Mouse (Mus musculus) layer of hippocampus, postnatal 25 days (tissue): Measurements from ENCODE around the gene Ppp1r10. TPM values are rescaled to one million over a fixed set of nuclear protein-coding genes. Genes with fewer than 3 reads are reported as not detected.

Experiments used
- DNase-seq, 2 experiments: peaks; one replicate each; pipeline ENCODE4 v3.0.0; 2022; ENCODE audit warnings: mixed read lengths in 2 of 2, low spot score in 1 of 2; ENCODE audit errors: extremely low spot score in 1 of 2
- microRNA-seq, 2 experiments: library from miRNA; unstranded; fragments of <30 nt; microRNA quantifications; one replicate each; pipeline ENCODE4 v1.2.0; 2021
- total RNA-seq, 2 experiments: library from RNA; stranded (reverse); gene quantifications; 2 replicates each; pipeline ENCODE4 v1.2.3; 2021

Ppp1r10 gene
- total RNA-seq, 2 experiments from 2014 or later = 69.9 to 81.9 TPM

DNA sequence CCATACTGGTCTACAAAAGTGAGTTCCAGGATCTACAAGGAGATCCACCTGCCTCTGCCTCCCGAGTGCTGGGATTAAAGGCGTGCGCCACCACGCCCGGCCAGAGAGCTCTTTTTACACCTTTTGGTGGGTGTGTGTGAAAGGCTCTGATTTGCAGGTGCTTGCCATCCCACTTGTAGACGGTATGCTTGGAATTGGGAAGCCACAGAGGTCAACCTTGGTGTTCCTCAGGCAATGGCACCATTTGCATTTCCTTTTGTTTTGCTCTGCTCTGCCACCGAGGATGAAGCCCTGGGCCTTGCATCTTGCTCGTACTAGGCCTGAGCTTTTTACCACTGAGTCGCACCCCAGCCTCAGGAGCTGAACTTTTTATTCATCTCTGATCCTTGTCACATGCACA, 65.5 kb downstream of the Ppp1r10 start:
- DNase-seq = no peak

Small RNA genes lying within 50 kb of the gene (microRNA-seq; reads per million reads assigned to microRNA genes)
- 0.37 to 0.60 reads per million in 2 experiments for gene Gm28033
- gene Mir1894 = 0 to 0.37 reads per million in 2 experiments
- 431 to 497 reads per million in 2 experiments for gene Mir877

Other genes with a start within 250 kb of the Ppp1r10 start
- 10 to 100 TPM; 33.7 to 42.0 TPM for gene Vars2, start 248.8 kb upstream of the Ppp1r10 start, total RNA-seq
- 10 to 100 TPM; 30.2 to 33.7 TPM for gene Gtf2h4, start 242.7 kb upstream of the Ppp1r10 start, total RNA-seq
- gene Ddr1, start 211.8 kb upstream of the Ppp1r10 start, total RNA-seq = 10 to 100 TPM; 78.5 to 82.0 TPM
- 1 to 10 TPM; 3.2 to 5.1 TPM for gene Ier3, start 94.8 kb upstream of the Ppp1r10 start, total RNA-seq
- 100 to 1,000 TPM; 122 to 132 TPM for gene Flot1, start 93.2 kb upstream of the Ppp1r10 start, total RNA-seq
- gene Tubb5, start 78.1 kb upstream of the Ppp1r10 start, total RNA-seq = 100 to 1,000 TPM; 381 to 413 TPM
- 10 to 100 TPM; 12.1 to 16.5 TPM for gene Mdc1, start 74.9 kb upstream of the Ppp1r10 start, total RNA-seq
- gene Nrm, start 55.1 kb upstream of the Ppp1r10 start, total RNA-seq = 1 to 10 TPM; 2.1 to 3.5 TPM
- gene Ppp1r18, start 50.8 kb upstream of the Ppp1r10 start, total RNA-seq = 10 to 100 TPM in 1 of 2 experiments, 1 to 10 TPM in 1; 9.5 to 10.5 TPM
- gene Dhx16, start 36.6 kb upstream of the Ppp1r10 start, total RNA-seq = 10 to 100 TPM; 25.5 to 29.9 TPM
- 10 to 100 TPM; 59.1 to 65.6 TPM for gene 2310061I04Rik, start 19.0 kb upstream of the Ppp1r10 start, total RNA-seq
- gene Atat1, start 6.4 kb upstream of the Ppp1r10 start, total RNA-seq = 10 to 100 TPM; 61.1 to 75.3 TPM
- 10 to 100 TPM; 34.4 to 35.9 TPM for gene Mrps18b, start within 50 bp of the Ppp1r10 start, total RNA-seq
- 10 to 100 TPM; 70.3 to 80.6 TPM for gene Abcf1, start 53.3 kb downstream of the Ppp1r10 start, total RNA-seq
- 100 to 1,000 TPM; 143 to 153 TPM for gene Gnl1, start 63.4 kb downstream of the Ppp1r10 start, total RNA-seq
- 10 to 100 TPM; 40.2 to 53.1 TPM for gene Prr3, start 63.8 kb downstream of the Ppp1r10 start, total RNA-seq
- 1 to 10 TPM; 1.4 to 1.7 TPM for gene H2-T24, start 104.1 kb downstream of the Ppp1r10 start, total RNA-seq
- 1 to 10 TPM; 3.9 to 4.8 TPM for gene H2-T23, start 116.4 kb downstream of the Ppp1r10 start, total RNA-seq
- gene H2-T22, start 126.3 kb downstream of the Ppp1r10 start, total RNA-seq = 1 to 10 TPM; 6.9 to 8.8 TPM
- gene Gm6034, start 126.5 kb downstream of the Ppp1r10 start, total RNA-seq = not detected
- gene Gm11127, start 141.9 kb downstream of the Ppp1r10 start, total RNA-seq = 1 to 10 TPM; 1.1 to 1.2 TPM
- not detected for gene Gm19684, start 205.2 kb downstream of the Ppp1r10 start, total RNA-seq
- gene Gm7030, start 213.0 kb downstream of the Ppp1r10 start, total RNA-seq = not detected